Mouse (Mus musculus) right cerebral cortex, postnatal 4 days (tissue): ENCODE data around the gene Dnah1.

ENCODE experiments used
- DNase-seq: peaks from one replicate; pipeline ENCODE4 v3.0.0-alpha.2; 2022

Dnah1 gene

DNA sequence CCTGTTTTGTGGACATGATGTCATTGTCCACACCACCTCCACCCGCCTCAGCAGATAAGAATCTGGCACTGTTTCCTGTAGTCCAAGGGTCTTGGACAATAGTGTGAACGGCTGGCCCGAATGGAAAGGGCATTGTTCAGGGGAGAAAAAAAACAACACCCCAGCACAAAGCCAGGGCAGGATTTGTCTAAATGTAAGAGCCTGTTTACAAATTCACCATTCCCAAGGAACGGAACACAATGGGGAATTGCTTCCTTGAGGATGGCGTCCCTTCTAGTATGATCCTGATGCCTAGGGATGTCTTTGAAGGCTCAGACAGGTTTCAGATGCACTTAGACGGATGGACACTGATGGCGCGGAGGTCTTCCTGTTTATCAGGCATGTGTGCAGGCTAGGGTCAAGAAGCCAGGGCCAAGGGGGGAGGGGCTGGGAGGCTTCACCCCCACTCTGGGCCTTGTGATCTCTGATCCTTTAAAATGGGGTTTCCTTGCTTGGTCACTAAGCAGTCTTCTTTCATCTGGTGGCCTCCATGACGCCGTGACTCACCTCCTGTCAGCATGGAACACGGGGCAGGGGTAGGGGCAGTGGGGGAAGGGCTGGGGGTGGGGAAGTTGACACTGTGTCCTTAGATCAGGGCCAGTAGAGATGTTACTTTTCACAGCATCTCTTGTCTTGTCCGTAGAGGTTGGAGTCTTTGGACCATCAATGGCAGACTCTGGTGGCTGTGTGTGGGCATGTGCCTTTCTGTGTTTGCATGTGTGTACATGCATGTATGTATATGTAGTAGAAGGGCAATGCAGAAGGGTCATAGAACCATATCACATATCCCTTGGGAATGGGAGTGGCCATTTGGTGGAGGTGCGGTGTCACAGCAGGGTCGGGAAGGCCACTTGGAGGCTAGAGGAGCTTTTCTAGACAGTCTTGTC is 90.4 kb downstream of the Dnah1 start:
- no peak for DNase-seq

DNA sequence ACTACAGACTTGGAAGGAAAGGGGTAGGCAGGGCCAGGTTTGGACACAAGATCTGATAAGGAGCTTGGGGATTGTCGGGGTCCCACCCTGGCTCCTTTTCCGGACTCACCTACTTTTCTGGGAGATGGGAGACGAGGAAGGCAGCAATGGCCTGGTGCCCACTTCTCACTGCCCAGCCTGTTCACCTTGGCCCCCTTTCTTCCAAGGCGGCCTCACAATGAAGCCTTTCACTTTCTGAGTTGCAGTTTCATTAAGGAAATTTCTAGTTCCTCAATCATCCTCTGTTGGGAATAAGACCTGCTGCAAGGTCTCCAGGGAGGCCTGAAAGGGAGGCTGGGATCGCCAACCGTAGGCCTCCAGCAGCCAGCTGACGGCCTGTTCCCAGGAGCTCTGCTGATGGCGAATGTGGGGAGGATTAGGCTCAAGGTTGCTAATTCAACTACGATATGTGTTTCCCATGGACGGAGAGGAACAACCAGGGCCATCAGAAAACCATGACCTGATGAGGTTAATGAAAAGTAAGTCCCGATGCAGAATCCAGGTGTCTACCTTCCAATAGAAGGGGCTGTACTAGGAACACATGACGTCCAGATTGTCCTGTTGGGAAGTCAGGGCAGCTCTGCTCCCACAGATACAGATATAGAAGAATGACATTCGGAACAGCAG is 91.2 kb downstream of the Dnah1 start:
- DNase-seq = no peak

DNA sequence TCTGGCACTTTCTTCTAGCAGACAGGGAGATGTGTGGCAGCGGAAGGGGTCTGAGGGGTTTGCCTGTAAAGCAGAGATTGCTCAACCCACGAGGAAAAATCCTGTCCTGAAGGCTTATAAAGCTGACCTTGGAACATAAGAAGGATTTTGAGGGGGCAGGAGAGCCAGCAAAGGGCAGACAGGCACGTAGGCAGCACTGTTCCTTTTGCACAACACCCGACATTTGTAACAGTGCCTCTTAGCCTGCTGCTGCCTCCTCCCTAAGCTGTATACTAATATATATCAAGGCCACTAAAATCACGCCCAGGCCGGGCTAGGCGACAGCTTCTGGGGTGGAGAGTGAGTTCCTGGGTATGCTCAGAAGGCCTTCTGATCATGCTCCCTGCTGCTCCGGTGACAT is 93.3 kb downstream of the Dnah1 start:
- DNase-seq = no peak

DNA sequence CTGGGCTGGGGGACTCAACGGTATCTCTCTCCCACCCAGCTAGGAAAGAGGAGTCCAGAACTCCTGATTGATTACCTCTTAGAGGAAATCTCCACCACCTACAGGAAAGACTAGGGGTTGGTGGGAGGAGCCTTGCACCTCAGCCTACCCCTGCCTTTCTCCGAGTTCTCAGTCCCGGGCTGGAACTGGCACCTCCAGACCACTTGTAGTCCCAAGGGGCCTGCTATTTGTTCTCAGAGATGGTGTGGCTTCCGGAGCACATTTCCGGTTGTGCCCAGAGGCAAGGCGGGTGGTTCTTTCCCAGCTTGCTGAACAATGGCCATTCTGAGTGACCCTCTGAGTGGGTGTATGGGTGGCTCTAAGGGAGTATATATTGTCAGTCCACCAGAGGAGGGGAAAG is 95.5 kb downstream of the Dnah1 start:
- no peak for DNase-seq

DNA sequence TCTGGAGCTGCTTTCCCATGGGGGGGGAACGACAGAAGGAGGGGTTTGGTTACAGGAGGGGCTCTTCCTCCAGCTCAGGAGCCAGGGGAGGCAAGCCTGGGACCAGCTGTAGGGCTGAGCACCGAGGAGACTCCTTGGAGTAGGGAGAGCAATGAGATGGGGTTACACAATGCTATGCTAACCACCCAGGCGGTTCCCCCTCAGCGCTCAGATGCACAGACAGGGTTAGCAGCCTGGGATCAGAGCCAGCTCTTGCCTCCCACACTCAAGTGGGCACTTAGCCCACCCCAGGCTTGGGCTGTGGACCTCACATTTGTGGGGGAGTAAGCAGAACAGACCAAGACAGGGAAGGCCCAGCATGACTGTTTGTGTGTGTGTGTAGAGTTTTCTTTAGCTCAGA is 96.7 kb downstream of the Dnah1 start:
- peak; percentile 56 for DNase-seq

DNA sequence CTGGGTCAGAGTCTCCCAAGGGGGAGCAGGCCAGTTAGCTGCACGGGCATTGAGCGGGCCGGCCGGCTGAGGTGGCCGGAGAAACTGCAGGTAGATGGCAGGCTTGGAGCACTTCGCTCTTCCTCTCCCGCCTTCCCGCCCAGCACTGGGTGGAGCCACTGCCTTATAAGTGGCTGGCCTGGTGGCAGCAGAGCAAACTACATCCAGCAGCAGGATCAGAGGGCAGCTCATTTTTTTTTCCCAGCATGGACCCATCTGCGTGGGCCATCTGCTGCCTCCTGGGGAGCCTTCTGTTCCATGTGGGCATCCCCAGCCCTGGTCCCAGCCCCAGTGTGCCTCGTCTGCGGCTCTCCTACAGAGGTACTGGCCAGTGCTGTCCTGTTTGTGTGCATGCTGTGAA is 106.0 kb downstream of the Dnah1 start, which contains the start of gene Sema3g:
Gene Sema3g, plus strand, starts transcription at position 195 of the 400 bp plus-strand sequence.
- no peak for DNase-seq

DNA sequence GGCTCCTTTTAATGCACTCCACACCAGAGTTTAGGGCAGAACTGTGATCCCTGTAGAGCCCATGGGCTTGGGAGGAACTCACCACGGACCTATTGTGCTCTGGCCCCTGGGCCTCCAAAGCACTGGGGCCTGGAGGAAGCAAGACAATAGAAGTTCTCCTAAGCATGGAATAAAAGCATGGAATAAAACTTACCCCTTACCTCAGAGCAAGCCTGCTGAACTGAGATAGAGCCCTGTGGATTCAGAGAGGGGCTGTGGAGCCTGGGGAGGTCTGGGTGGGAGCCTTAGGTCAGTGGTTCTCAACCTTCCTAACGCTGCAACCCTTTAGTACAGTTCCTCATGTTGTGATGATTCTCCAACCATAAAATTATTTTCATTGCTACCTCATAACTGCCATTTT is 106.8 kb downstream of the Dnah1 start, which contains the start of gene Nisch:
Gene Nisch, minus strand, starts transcription at position 101 of the 400 bp plus-strand sequence.
- DNase-seq = no peak

DNA sequence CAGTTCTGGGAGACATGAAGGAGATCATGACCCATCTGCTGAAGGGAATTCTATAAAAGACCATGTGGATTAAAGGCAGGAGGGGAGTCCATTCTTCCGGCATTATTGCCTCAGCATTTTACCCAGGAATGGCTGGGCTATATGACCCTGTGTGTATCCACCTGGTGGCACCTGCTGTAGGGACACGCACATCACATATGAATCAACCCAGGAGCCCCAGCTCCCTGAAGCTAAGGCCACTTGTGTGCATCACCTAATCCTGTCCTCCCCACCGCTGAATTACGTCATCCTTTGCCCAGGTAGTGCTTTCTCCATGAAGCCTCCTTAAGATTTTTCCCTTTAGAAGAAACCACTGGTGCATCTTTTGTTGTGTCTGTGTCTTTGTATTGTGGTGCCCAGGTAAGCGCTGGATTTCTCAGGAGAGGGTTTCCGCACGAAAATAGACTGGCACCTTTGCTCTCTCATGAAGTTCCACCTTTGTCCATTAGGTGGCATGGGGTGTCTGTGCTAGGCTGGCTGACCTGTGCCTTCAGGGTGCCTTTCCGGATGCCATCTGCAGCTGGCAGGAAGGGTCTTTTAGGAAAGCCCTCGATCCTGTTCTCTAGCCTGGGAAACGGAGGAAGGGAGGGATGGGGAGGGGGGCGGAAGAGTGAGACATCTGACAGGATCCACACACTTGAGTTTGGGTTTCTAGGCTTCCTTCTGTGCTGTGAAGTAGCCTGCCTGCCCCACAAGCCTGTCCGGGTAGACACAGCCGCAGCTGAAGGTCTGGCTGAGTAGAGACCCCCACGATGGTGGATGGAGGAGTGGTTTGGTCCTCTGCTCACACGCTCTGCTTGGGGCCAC is 108.3 kb downstream of the Dnah1 start:
- peak; percentile 45 for DNase-seq

DNA sequence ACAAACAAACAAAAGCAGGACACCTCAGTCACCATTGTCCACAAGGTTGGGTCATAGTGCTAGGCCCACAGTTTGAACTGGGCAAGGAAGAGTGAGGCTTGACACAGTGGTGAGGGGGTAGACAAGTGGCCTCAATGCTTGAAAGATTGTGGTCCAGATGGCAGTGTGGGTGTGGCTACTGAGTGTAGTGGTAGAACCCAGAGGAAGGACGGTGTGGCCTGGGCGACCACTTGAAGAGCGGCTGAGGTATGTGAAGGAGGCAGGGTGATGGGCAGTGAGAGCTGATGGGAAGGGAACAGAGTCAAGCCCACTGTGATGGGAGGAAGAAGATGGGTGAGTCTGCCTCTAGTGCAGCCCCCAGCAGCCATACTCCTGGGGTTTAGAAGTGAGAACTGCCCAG is 109.0 kb downstream of the Dnah1 start:
- DNase-seq = no peak

DNA sequence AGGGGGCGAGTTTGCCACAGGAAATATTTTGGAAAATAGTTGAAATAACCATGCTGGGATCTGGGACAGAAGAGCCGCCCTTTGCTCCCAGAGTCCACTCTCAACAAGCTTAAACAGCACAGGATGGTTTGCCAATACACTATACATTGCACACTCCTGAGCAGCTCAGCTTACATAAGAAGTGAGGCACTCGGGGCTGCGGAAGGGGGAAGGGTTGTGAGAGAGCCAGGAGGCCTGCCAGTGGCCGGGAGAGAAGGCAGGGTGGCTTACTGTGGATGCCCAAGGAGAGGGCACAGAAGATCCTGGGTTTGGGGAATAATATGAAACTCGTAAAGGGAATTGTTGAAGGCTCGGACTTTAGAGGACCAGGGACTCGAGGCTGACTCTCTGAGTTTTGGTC is 109.8 kb downstream of the Dnah1 start:
- no peak for DNase-seq

DNA sequence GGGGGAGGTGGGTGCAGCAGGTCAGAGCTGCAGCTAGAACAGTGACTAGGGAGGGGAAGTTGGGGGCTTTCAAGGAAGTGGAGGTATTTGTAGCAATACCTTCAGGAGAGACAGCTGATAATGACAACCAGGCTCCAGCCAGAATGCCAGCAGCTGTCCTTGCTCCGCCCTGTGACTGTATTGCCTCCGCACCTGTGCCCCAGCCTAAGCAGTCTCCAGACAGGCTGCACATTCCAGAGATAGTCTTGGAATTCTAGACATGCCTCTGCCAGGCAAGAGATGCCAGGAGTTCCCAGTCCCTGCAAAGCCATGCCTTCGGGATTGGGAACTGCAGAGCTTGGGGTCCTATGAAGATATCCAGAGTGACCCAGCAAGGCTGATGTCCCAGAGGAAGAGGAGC is 111.2 kb downstream of the Dnah1 start:
- DNase-seq = no peak

DNA sequence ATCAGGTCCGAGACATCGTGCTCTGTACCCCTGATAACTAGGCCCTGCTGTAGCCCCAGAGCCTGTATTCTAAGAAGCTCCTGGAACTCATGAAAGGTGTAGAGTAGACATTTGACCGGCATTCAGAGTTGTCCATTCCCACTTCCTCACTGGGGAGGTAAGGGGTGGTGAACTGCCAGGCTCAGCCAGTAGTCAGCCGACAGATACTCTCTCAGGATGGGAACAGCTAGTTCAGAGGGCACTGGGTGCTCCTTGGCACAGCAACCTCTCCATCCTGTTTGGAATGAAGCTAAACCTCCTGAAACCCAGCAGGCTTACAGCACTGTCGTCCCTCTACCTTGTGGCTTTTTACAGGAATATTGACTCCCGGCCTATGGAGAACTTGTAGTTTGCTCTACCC is 111.8 kb downstream of the Dnah1 start:
- DNase-seq = no peak
